Comparison of ENCODE assay signal across 8 mouse cellular contexts in the genomic region with DNA sequence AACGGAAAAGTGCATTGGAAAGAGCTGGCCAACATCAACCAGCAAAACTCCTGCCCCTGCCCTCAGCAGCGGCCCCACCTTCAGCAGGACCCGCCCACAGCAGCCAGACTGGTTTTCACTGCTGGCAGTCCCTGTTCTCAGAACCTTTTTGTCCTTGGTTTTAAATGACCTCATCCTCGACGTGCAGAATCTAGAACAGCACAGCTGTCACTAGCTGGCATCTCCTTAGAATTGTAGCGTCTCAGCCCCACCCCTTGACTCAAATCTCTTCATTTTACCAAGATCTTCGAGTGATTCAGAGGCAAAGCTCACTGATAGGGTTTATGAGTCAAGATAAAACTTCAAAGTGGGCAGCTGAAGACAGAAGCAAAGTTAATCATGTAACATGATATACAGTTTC. TPM values are rescaled to one million over a fixed set of nuclear protein-coding genes. Genes with fewer than 3 reads are reported as not detected.
DNase-seq lines count a peak whose midpoint lies in the region; ATAC-seq and TF ChIP-seq lines count a peak whose summit lies in the region.

No protein-coding gene starts in this region.

- peak overlapping the region; percentile 56; the same call in 1 of the 2 replicates for H3K27ac ChIP-seq in intestine, embryonic 15.5 days
- peak overlapping the region; percentile 55 for H3K27ac ChIP-seq in small intestine, adult 2 months (ENCODE audit: insufficient read depth, low read depth, low read length)

- peak; percentile 85 for ATAC-seq in intestine, embryonic 15.5 days

- H3K4me2 ChIP-seq in intestine, embryonic 15.5 days (replicated peaks), result peak overlapping the region; percentile 31; the same call in 1 of the 2 replicates

- WGBS in intestine, embryonic 15.5 days, result 7% methylated on average over 7 of the region's 7 CpGs
- 10% methylated on average over 7 of the region's 7 CpGs for WGBS in small intestine, adult 2 months

- no peak overlapping the region for H3K9ac ChIP-seq in intestine, embryonic 15.5 days

- no peaks in the 10 kb centered on the region for H3K27me3 ChIP-seq in intestine, embryonic 15.5 days (replicated peaks)
- no peaks in the 10 kb centered on the region for H3K27me3 ChIP-seq in small intestine, adult 2 months (ENCODE audit: control insufficient read depth, insufficient read depth, low read length)

- H3K9me3 ChIP-seq in intestine, embryonic 15.5 days, result no peaks in the 10 kb centered on the region

- peak; percentile 6 to 14 for DNase-seq in left cerebral cortex, adult 18-20 months (ENCODE audit: low spot score in 2 of 2)
- no peak for DNase-seq in left cerebral cortex, postnatal 4 days
- DNase-seq in adrenal gland, postnatal 36 days, result peak; percentile 60 to 70
- DNase-seq in cerebellum, adult 11-12 months, result no peak
- no peak for DNase-seq in layer of hippocampus, adult 18-20 months (ENCODE audit: low spot score in 2 of 2)
- DNase-seq in T-cell, adult 2 months (ENCODE audit: low spot score), result no peak

- TF ChIP-seq CTCF in small intestine, adult 2 months (IDR thresholded peaks at IDR 0.05; ENCODE audit: extremely low read depth, insufficient read length, insufficient replicate concordance, low read depth, low read length), result no peak

- intact Hi-C loops in left cerebral cortex, postnatal 4 days (cut with DNase I), result no loop called here

- H3K36me3 ChIP-seq in intestine, embryonic 15.5 days, result no peaks in the 10 kb centered on the region
- H3K36me3 ChIP-seq in small intestine, adult 2 months (ENCODE audit: control insufficient read depth, insufficient read depth, low read length), result no peaks in the 10 kb centered on the region

- TF ChIP-seq POLR2A in small intestine, adult 2 months (IDR thresholded peaks at IDR 0.05; ENCODE audit: low read depth, low read length), result no peak

- no peak overlapping the region for H3K4me3 ChIP-seq in intestine, embryonic 15.5 days (replicated peaks)
- peak overlapping the region; percentile 10; the same call in 1 of the 2 replicates for H3K4me3 ChIP-seq in small intestine, adult 2 months (ENCODE audit: low read depth, low read length)

- peaks cover 18% of the 10 kb centered on the region for H3K4me1 ChIP-seq in intestine, embryonic 15.5 days (replicated peaks)
- peaks cover 16% of the 10 kb centered on the region for H3K4me1 ChIP-seq in small intestine, adult 2 months (ENCODE audit: control insufficient read depth, insufficient read depth, insufficient read length, low read length)

RNA-seq across cellular contexts. Expression of a gene that starts 57.8 kb away (rescaled TPM):
- 10 to 100 TPM; 22.2 to 23.5 TPM for total RNA-seq in left cerebral cortex, adult 18-20 months (2021)
- total RNA-seq in left cerebral cortex, postnatal 4 days (2021), result 10 to 100 TPM; 31.3 to 32.8 TPM
- 10 to 100 TPM; 56.6 to 73.3 TPM for total RNA-seq in adrenal gland, postnatal 36 days (2021)
- 29.4 and 31.2 TPM in 2 replicates for polyA plus RNA-seq in intestine, embryonic 15.5 days (2015; fragmentation: Nextera tagmentation; extraction: Ambion mirVana)
- 6.9 and 15.8 TPM in 2 replicates for polyA plus RNA-seq in small intestine, adult 2 months (2012; rRNA removed)
- 10 to 100 TPM; 53.7 to 59.6 TPM for total RNA-seq in layer of hippocampus, adult 18-20 months (2021)

Comparison
In these comparisons a context has a peak if more than half of its experiments do, and no peak if none do; other contexts are left out.
1. DNase-seq: peak in left cerebral cortex, adult 18-20 months (2 of 2) and adrenal gland, postnatal 36 days (2 of 2); none in left cerebral cortex, postnatal 4 days (single experiment), cerebellum, adult 11-12 months (single experiment), layer of hippocampus, adult 18-20 months (0 of 2) and T-cell, adult 2 months (single experiment).